23 mouse cellular contexts compared by ENCODE assay signal in the genomic region with DNA sequence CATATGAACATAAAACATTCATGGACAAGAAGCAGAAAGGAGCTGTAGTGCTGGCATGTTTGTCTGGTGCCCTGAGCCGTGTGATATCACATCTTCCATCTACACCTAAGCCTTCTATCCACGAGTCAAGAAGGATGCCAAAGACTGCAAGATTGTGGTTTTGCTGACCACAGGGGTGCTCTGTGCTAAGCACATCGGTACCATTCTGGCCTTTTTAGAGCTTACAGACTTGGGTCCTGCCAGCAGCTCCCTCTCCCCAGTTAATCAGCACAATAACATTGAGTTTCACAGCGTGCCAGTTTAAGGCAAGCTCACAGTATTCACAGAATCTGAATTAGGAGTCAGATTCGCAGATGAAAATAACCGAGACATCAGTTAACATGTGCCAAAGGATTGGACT.
"Had no signal": no experiment of that assay in that cellular context is flagged by ENCODE, and none has a peak within 500 bp of the region (broad histone marks: within the 10 kb centered on the region; RNA-seq: fewer than 3 reads in every experiment).

No protein-coding gene starts in this region.

- H3K4me3 ChIP-seq: left cerebral cortex, adult 2 months; limb, embryonic 12.5 days; limb, embryonic 15.5 days; megakaryocyte, embryonic 14.5 days; midbrain, embryonic 10.5 days; midbrain, embryonic 15.5 days had no signal

- DNase-seq: kidney, adult 18-20 months; kidney, adult 9 months; kidney, postnatal 14 days; kidney, postnatal 4 days; layer of hippocampus, postnatal 36 days; left cerebral cortex, postnatal 4 days; liver, postnatal 0 days; lung, embryonic 14.5 days; lung, postnatal 10 days; lung, postnatal 36 days; right cerebral cortex, postnatal 4 days; thymus, adult 2 months; thymus, postnatal 14 days; thymus, postnatal 4 days had no signal

- H3K9ac ChIP-seq: limb, embryonic 12.5 days; limb, embryonic 15.5 days; liver, embryonic 14.5 days; liver, postnatal 0 days; lung, embryonic 14.5 days; midbrain, embryonic 15.5 days had no signal

- H3K4me1 ChIP-seq: limb, embryonic 12.5 days; limb, embryonic 15.5 days; midbrain, embryonic 10.5 days; midbrain, embryonic 15.5 days had no signal

- H3K9me3 ChIP-seq: limb, embryonic 15.5 days; megakaryocyte, embryonic 14.5 days; midbrain, embryonic 10.5 days; midbrain, embryonic 15.5 days had no signal

- H3K27me3 ChIP-seq: limb, embryonic 12.5 days; limb, embryonic 15.5 days; megakaryocyte, embryonic 14.5 days; midbrain, embryonic 15.5 days had no signal

- ATAC-seq: liver, postnatal 0 days; midbrain, embryonic 15.5 days had no signal

- H3K4me2 ChIP-seq: limb, embryonic 12.5 days; limb, embryonic 15.5 days; liver, embryonic 11.5 days; lung, embryonic 14.5 days; midbrain, embryonic 15.5 days had no signal

- H3K27ac ChIP-seq: left cerebral cortex, adult 2 months; limb, embryonic 12.5 days; limb, embryonic 15.5 days; liver, embryonic 14.5 days; midbrain, embryonic 10.5 days; midbrain, embryonic 15.5 days; stomach, postnatal 0 days had no signal
